In genomic region chr5:118679283-118679835, GRCm38 (mm10) we compare ENCODE assay signal across 14 mouse cellular contexts.
A peak's percentile ranks its signal among the peaks of the same experiment; 100 is the strongest.
DNase-seq lines count a peak whose midpoint lies in the region; ATAC-seq and TF ChIP-seq lines count a peak whose summit lies in the region.
"Had no signal": no experiment of that assay in that cellular context is flagged by ENCODE, and none has a peak within 500 bp of the region (broad histone marks: within the 10 kb centered on the region; RNA-seq: fewer than 3 reads in every experiment).

No protein-coding gene starts in this region.

- H3K9me3 ChIP-seq in hindbrain, postnatal 0 days (ENCODE audit: low read length): no peaks in the 10 kb centered on the region
- H3K9me3 ChIP-seq in hindbrain, embryonic 12.5 days (replicated peaks): no peaks in the 10 kb centered on the region
- H3K9me3 ChIP-seq: neural tube, embryonic 15.5 days had no signal

- no peak overlapping the region for H3K9ac ChIP-seq in hindbrain, postnatal 0 days (replicated peaks; ENCODE audit: low read length)
- H3K9ac ChIP-seq in hindbrain, embryonic 12.5 days: no peak overlapping the region
- H3K9ac ChIP-seq: neural tube, embryonic 15.5 days had no signal

- H3K4me1 ChIP-seq in hindbrain, postnatal 0 days (ENCODE audit: insufficient read depth, low read length): peaks cover 7% of the 10 kb centered on the region; the same call in 1 of the 2 replicates
- H3K4me1 ChIP-seq in hindbrain, embryonic 12.5 days: peaks cover 21% of the 10 kb centered on the region

- no peaks in the 10 kb centered on the region for H3K27me3 ChIP-seq in hindbrain, postnatal 0 days (ENCODE audit: insufficient read depth, low read length)
- no peaks in the 10 kb centered on the region for H3K27me3 ChIP-seq in hindbrain, embryonic 12.5 days
- H3K27me3 ChIP-seq: CH12.LX; megakaryocyte, embryonic 14.5 days; neural tube, embryonic 15.5 days had no signal

- H3K36me3 ChIP-seq in hindbrain, postnatal 0 days (ENCODE audit: insufficient read depth, low read length): no peaks in the 10 kb centered on the region
- H3K36me3 ChIP-seq in hindbrain, embryonic 12.5 days: peaks cover 10% of the 10 kb centered on the region

- no peak overlapping the region for H3K27ac ChIP-seq in hindbrain, postnatal 0 days
- H3K27ac ChIP-seq in hindbrain, embryonic 12.5 days: no peak overlapping the region
- H3K27ac ChIP-seq: neural tube, embryonic 15.5 days had no signal

- peak; percentile 31 for DNase-seq in adrenal gland, postnatal 10 days
- no peak for DNase-seq in adrenal gland, postnatal 25 days
- peak; percentile 49 for DNase-seq in hindbrain, postnatal 0 days (ENCODE audit: low spot score)
- DNase-seq in urinary bladder, postnatal 10 days (ENCODE audit: low spot score): peak; percentile 7
- no peak for DNase-seq in urinary bladder, postnatal 14 days (ENCODE audit: low spot score)
- peak; percentile 69 for DNase-seq in yolk sac, embryonic 10.5 days (ENCODE audit: low spot score)
- DNase-seq in spleen, postnatal 36 days (ENCODE audit: low spot score in 2 of 2): no peak
- DNase-seq: retina, postnatal 1 day; thymus, postnatal 4 days had no signal

- peak; percentile 72; the same call in 1 of the 2 replicates for ATAC-seq in hindbrain, postnatal 0 days
- no peak for ATAC-seq in hindbrain, embryonic 12.5 days (ENCODE audit: low FRiP score)
- ATAC-seq: activated CD4-positive, CD25-positive, alpha-beta regulatory T cell, adult 4 months had no signal

- H3K4me2 ChIP-seq in hindbrain, postnatal 0 days (ENCODE audit: low read depth, low read length): no peak overlapping the region
- H3K4me2 ChIP-seq in hindbrain, embryonic 12.5 days (replicated peaks): no peak overlapping the region
- H3K4me2 ChIP-seq: neural tube, embryonic 15.5 days had no signal

- WGBS in hindbrain, postnatal 0 days: 43% methylated on average over 9 of the region's 9 CpGs
- 79% methylated on average over 9 of the region's 9 CpGs for WGBS in hindbrain, embryonic 12.5 days

- H3K4me3 ChIP-seq in hindbrain, postnatal 0 days (ENCODE audit: low read length): no peak overlapping the region
- no peak overlapping the region for H3K4me3 ChIP-seq in hindbrain, embryonic 12.5 days
- H3K4me3 ChIP-seq: megakaryocyte, embryonic 14.5 days; neural tube, embryonic 15.5 days had no signal

- TF ChIP-seq CTCF in hindbrain, postnatal 0 days (IDR thresholded peaks at IDR 0.05; ENCODE audit: low read depth): no peak

Comparison
In these comparisons a context has a peak if more than half of its experiments do, and no peak if none do; other contexts are left out.
1. DNase-seq: peak in adrenal gland, postnatal 10 days (single experiment), hindbrain, postnatal 0 days (single experiment), urinary bladder, postnatal 10 days (single experiment) and yolk sac, embryonic 10.5 days (single experiment); none in adrenal gland, postnatal 25 days (single experiment), urinary bladder, postnatal 14 days (single experiment) and spleen, postnatal 36 days (0 of 2).